Mouse (Mus musculus) thymus, adult 2 months (tissue): ENCODE results near the gene St6galnac5.

Experiments
- CTCF ChIP-seq: fragments of 200-500 bp; IDR thresholded peaks from 2 replicates; pipeline ENCODE4 v1.5.1; 2012; ENCODE audit warnings: mild to moderate bottlenecking, control low read depth, low read length, moderate library complexity, borderline replicate concordance; ENCODE audit not compliant: control insufficient read depth, poor library complexity, insufficient read depth; ENCODE audit errors: extremely low read depth
- POLR2A ChIP-seq: fragments of 200-500 bp; IDR thresholded peaks from 2 replicates; pipeline ENCODE4 v1.6.1; 2012; ENCODE audit warnings: mild to moderate bottlenecking, low read length, control low read depth, moderate library complexity; ENCODE audit not compliant: control insufficient read depth, poor library complexity, insufficient read depth; ENCODE audit errors: extremely low read depth

- TF ChIP-seq POLR2A: no peak
- TF ChIP-seq CTCF: no peak
These were observed 50.7 kb downstream of the St6galnac5 start for GRCm38 (mm10) chr3:152931354-152931753.
